Mouse (Mus musculus) midbrain, embryonic 15.5 days (tissue): Measurements from ENCODE around the gene Dck. TPM values are rescaled to one million over a fixed set of nuclear protein-coding genes. Genes with fewer than 3 reads are reported as not detected.

Source experiments
- ATAC-seq: fragments of 200-750 bp; cut with Nextera tagmentation; replicated peaks from 2 replicates; pipeline ENCODE4 v1.8.0; 2017; ENCODE audit warnings: moderate TSS enrichment
- H3K27ac ChIP-seq: fragments of 300-500 bp; sonication (generic); 2 replicates; pipeline ENCODE4 v1.5.1; 2015; ENCODE audit warnings: mild to moderate bottlenecking, inconsistent platforms
- H3K27me3 ChIP-seq: fragments of 300-500 bp; sonication (generic); replicated peaks from 2 replicates; pipeline ENCODE4 v1.6.1; 2015; ENCODE audit warnings: inconsistent platforms
- H3K36me3 ChIP-seq: fragments of 300-500 bp; sonication (generic); replicated peaks from 2 replicates; pipeline ENCODE4 v1.6.1; 2015; ENCODE audit warnings: inconsistent platforms
- H3K4me1 ChIP-seq: fragments of 300-500 bp; sonication (generic); 2 replicates; pipeline ENCODE4 v1.6.1; 2015; ENCODE audit warnings: inconsistent platforms
- H3K4me2 ChIP-seq: fragments of 300-500 bp; sonication (generic); 2 replicates; pipeline ENCODE4 v1.6.1; 2015; ENCODE audit warnings: inconsistent platforms, mild to moderate bottlenecking, moderate library complexity
- H3K4me3 ChIP-seq: fragments of 300-500 bp; sonication (generic); 2 replicates; pipeline ENCODE4 v1.5.1; 2015; ENCODE audit warnings: mild to moderate bottlenecking, inconsistent platforms
- H3K9ac ChIP-seq: fragments of 300-500 bp; sonication (generic); 2 replicates; pipeline ENCODE4 v1.6.1; 2015; ENCODE audit warnings: mild to moderate bottlenecking, inconsistent platforms
- H3K9me3 ChIP-seq: fragments of 300-500 bp; sonication (generic); 2 replicates; pipeline ENCODE4 v1.6.1; 2016; ENCODE audit warnings: inconsistent platforms
- WGBS: fragments of 180-500 bp; shearing (Covaris S2); methylation state at CpG from one replicate; pipeline ENCODE4 v1.1.7; 2015; ENCODE audit warnings: mixed read lengths; 5-methylcytosine and 5-hydroxymethylcytosine counted together
- polyA plus RNA-seq: library from polyadenylated mRNA; unstranded; fragments of >200 nt; fragmentation: Nextera tagmentation; extraction: Ambion mirVana; gene quantifications from 2 replicates; pipeline ENCODE4 v1.2.1, GENCODE M21; 2015

The Dck gene
- polyA plus RNA-seq, 1 experiment from 2014 or later: 50.5 TPM

DNA sequence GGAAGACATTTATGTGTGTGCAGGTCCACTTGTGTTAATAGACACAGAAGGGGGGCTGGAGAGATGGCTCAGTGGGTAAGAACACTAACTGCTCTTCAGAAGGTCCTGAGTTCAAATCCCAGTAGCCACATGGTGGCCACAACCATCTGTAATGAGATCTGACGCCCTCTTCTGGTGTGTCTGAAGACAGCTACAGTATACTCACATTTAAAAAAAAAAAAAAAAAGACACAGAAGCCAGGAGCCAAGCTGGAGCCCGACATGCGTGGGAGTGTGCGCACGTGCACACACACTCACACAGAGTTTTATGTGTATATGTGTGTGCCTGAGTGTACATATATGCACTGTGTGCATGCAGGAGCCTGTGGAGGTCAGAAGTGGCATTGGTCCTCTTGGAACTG, 2.2 kb upstream of the Dck start:
- Histone ChIP-seq H3K4me2 (no peak overlapping the region), H3K9me3 (no peaks in the 10 kb centered on the region), H3K27ac (no peak overlapping the region), H3K9ac (no peak overlapping the region), H3K4me3 (no peak overlapping the region), H3K4me1 (peaks cover 25% of the 10 kb centered on the region), H3K36me3 (no peaks in the 10 kb centered on the region), H3K27me3 (no peaks in the 10 kb centered on the region)
- ATAC-seq: no peak
- 88% methylated on average over 5 of the region's 5 CpGs for WGBS

DNA sequence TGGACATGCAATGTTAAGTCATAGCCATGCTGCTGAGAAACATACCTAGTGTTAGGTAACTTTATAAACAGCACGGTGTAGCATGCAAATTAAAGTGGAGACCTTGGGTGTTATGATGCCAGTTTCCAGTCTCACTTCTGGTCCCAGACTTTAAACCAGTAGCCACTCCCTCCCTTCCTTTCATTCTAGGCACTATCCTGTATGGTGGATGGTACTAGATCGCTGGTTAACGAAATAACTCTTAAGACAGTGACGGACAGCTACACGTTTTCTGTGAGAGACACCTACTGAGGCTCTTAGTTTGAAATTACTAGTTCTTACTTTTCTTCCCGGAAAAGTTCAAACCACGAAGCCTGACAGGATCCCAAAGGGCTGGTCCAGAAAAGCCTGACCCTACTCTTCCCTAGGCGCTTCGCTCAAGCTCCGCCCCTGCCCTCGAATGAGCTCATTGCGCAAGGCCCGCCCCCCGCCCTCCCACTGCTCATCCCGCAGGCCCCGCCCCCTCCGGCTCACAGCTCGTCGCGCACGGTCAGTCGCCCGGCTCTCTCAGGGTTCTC, 288 bp upstream of the Dck start:
- H3K27me3 ChIP-seq: no peaks in the 10 kb centered on the region
- no peaks in the 10 kb centered on the region for H3K9me3 ChIP-seq
- H3K4me1 ChIP-seq: peaks cover 28% of the 10 kb centered on the region
- H3K4me2 ChIP-seq: peak overlapping the region; percentile 50
- ATAC-seq: peak; percentile 77
- H3K4me3 ChIP-seq: peak overlapping the region; percentile 79
- WGBS: 1% methylated on average over 23 of the region's 23 CpGs
- H3K36me3 ChIP-seq: 0 out of 2 replicates have a peak, but pooled peaks cover 1% of the 10 kb centered on the region
- H3K27ac ChIP-seq: peak overlapping the region; percentile 89
- peak overlapping the region; percentile 81 for H3K9ac ChIP-seq

DNA sequence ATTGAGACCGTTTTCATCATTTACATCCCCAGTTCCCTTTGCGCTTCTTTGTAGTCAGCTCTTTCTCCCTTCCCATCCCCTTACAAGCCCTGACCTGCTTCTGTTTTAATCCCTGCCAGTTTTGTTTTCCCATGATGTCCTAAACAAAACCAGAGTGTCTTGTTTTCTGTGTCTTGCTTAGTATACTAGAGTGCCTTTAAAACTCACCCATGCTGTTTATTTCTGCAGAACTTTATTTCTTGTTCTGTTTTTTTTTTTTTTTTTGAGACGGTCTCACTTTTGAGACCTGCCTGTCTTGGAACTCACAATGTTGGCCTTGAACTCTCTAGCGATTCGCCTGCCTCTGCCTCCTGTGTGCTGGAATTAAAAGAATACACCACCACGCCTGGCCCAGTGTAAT, 791 bp downstream of the Dck start:
- H3K9ac ChIP-seq: peak overlapping the region; percentile 81
- no peak for ATAC-seq
- H3K9me3 ChIP-seq: no peaks in the 10 kb centered on the region
- WGBS: 6% methylated on average over 6 of the region's 6 CpGs
- no peaks in the 10 kb centered on the region for H3K27me3 ChIP-seq
- H3K36me3 ChIP-seq: 0 out of 2 replicates have a peak, but pooled peaks cover 4% of the 10 kb centered on the region
- peaks cover 28% of the 10 kb centered on the region for H3K4me1 ChIP-seq
- H3K4me2 ChIP-seq: peak overlapping the region; percentile 50
- H3K4me3 ChIP-seq: peak overlapping the region; percentile 79
- H3K27ac ChIP-seq: peak overlapping the region; percentile 89

DNA sequence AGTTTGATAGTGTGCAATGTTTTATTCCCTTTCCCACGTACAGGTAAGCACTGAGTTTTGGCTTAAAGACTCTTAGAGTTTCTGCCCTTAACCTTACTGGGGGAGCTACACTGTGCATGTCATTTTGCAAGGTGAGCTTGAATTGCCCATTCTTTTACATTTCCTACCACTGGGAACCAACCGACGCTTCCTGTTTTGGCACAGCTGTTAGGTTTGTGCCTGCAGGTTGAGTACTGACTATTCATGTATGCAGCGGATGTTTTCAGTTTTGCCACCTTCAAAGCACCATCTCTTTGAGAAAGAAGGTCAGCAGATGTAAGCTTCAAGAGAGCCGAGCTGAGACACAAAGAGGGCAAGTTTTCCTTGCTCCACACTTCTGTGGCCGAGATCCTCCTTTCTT, 1.3 kb downstream of the Dck start:
- Histone ChIP-seq H3K9ac (no peak overlapping the region), H3K9me3 (no peaks in the 10 kb centered on the region), H3K4me1 (peaks cover 28% of the 10 kb centered on the region), H3K4me3 (peak overlapping the region; percentile 79), H3K36me3 (0 out of 2 replicates have a peak, but pooled peaks cover 4% of the 10 kb centered on the region), H3K27me3 (no peaks in the 10 kb centered on the region), H3K4me2 (peak overlapping the region; percentile 50), H3K27ac (no peak overlapping the region)
- 48% methylated on average over 6 of the region's 6 CpGs for WGBS
- ATAC-seq: no peak

DNA sequence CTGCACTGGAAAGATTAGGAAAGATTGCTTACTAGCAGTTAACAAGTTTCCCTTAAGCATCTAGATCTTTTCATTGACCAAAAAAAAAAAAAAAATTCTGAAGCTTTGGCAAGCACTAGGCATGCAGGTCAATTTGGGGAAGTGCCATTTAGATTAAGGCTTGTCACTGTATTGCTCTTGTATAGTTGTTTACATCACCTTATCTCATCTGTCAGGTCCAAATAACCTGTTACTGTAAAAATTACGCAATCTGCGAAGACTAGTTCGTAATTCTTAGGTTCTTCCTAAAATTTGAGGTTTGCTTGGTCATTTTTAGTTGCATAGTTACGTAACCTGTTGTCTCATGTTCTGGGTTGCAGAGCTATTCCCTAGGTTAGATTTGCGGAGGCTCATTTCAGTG, 2.1 kb downstream of the Dck start:
- no peak for ATAC-seq
- Histone ChIP-seq H3K9me3 (no peaks in the 10 kb centered on the region), H3K27ac (no peak overlapping the region), H3K4me3 (0 out of 2 replicates have a peak overlapping the region, but pooled peaks have one; percentile 1), H3K4me1 (peaks cover 28% of the 10 kb centered on the region), H3K9ac (no peak overlapping the region), H3K4me2 (peak overlapping the region; percentile 50; the same call in 1 of the 2 replicates), H3K36me3 (peaks cover 4% of the 10 kb centered on the region; the same call in 1 of the 2 replicates), H3K27me3 (no peaks in the 10 kb centered on the region)
- 94% methylated on average over 5 of the region's 5 CpGs for WGBS

DNA sequence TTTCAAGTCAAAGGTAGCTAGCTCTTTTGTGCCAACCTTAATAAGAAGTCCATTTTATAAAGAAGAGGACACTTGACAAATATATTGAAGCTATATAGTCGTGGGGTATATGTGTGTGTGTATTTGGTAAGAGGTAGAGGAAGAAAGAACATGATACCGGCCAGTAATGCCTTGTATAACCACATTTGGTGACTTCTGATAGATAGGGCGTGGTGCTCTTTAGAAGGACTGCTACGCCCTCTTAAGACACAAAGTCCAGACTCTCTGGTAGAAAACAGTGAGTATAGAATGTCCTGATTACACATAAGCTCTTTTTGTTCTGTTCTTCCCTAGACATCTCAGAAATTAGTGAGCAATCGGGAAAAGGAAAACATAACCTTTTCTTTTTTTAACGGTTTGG, 3.4 kb downstream of the Dck start:
- ATAC-seq: no peak
- Histone ChIP-seq H3K4me1 (peaks cover 28% of the 10 kb centered on the region), H3K4me3 (no peak overlapping the region), H3K4me2 (no peak overlapping the region), H3K27ac (no peak overlapping the region), H3K36me3 (peaks cover 13% of the 10 kb centered on the region; the same call in 1 of the 2 replicates), H3K9ac (no peak overlapping the region), H3K9me3 (no peaks in the 10 kb centered on the region), H3K27me3 (no peaks in the 10 kb centered on the region)
- WGBS: 91% methylated on average over 6 of the region's 6 CpGs

DNA sequence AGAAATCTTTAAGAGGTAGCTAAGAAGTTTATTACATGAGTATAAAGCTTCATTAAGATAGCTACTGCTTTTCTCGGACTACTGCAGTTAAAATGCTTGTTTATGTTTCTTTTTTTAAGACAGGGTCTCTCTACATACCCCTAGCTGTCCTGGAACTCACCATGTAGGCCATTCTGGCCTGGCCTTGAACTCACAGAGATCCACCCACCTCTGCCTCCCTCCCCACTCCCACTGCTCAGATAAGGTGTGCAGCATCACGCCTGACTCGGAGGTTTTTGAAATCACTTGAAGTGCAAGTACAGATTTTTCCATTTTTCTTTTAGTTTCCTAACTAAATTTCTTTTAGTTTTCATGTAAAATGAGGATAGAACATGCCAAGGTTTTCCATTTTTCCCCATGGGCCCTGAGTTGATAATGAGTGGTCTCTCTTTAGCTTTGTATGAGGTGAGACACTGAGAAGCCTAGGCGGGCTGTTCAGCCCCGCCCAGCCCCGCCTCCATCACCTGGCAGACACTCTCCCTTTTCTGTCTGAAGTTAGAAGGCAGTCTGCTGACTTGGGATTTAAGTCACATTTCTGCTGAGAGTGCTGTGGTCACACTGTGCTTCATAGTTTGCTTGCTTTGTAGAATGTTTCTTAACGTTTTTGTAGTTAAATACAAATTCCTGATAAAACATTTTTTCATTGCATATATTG, 17.4 kb downstream of the Dck start:
- ATAC-seq: no peak
- 85% methylated on average over 7 of the region's 7 CpGs for WGBS
- H3K27me3 ChIP-seq: no peaks in the 10 kb centered on the region
- no peaks in the 10 kb centered on the region for H3K9me3 ChIP-seq
- no peak overlapping the region for H3K4me2 ChIP-seq
- H3K9ac ChIP-seq: no peak overlapping the region
- no peaks in the 10 kb centered on the region for H3K4me1 ChIP-seq
- no peak overlapping the region for H3K27ac ChIP-seq
- H3K36me3 ChIP-seq: peaks cover 20% of the 10 kb centered on the region; the same call in 1 of the 2 replicates
- no peak overlapping the region for H3K4me3 ChIP-seq

DNA sequence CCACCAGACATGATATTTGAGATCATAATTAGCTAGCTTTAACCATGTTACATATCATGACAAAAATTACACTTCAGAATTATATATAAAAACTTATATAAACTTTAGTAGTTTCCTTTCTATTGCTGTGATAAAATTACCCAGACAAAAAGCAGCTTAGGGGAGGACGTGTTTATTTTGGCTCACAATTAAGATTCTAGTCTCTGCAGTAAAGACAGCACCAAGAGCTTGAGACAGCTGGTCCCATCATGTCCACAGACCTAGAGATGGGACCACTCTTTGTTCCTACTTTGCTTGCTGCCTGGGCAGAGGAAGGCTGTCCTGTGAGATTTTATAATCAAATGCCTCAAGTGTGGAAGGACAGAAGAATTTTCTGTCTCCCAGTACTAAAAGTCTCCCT, 20.3 kb downstream of the Dck start:
- Histone ChIP-seq H3K36me3 (peaks cover 11% of the 10 kb centered on the region; the same call in 1 of the 2 replicates), H3K27ac (no peak overlapping the region), H3K4me2 (no peak overlapping the region), H3K4me3 (no peak overlapping the region), H3K9me3 (no peaks in the 10 kb centered on the region), H3K9ac (no peak overlapping the region), H3K27me3 (no peaks in the 10 kb centered on the region), H3K4me1 (no peaks in the 10 kb centered on the region)
- 88% methylated on average over 1 of the region's 1 CpGs for WGBS
- ATAC-seq: no peak

DNA sequence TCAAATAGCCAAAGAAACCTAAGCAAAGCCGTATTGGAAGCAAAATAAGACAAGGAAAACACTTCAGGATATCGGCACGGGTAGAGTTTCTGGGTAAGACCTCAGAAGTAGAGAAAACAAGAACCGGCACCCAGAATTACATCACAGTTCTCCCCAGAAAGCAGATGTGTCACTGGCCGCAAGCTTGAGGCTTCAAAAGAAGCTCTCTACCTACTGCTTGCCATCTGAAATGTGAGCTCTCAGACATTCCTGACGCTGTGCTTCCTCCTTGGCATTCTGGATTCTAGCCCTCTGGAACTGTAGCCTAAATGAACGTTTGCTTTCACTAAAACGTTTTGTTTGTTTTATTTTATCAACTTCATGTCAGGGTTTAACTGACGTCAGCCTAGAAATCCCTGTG, 25.9 kb downstream of the Dck start:
- ATAC-seq: no peak
- H3K9me3 ChIP-seq: no peaks in the 10 kb centered on the region
- no peak overlapping the region for H3K9ac ChIP-seq
- H3K27ac ChIP-seq: no peak overlapping the region
- no peaks in the 10 kb centered on the region for H3K4me1 ChIP-seq
- no peaks in the 10 kb centered on the region for H3K36me3 ChIP-seq
- no peak overlapping the region for H3K4me2 ChIP-seq
- no peak overlapping the region for H3K4me3 ChIP-seq
- H3K27me3 ChIP-seq: no peaks in the 10 kb centered on the region
- WGBS: 58% methylated on average over 9 of the region's 9 CpGs

DNA sequence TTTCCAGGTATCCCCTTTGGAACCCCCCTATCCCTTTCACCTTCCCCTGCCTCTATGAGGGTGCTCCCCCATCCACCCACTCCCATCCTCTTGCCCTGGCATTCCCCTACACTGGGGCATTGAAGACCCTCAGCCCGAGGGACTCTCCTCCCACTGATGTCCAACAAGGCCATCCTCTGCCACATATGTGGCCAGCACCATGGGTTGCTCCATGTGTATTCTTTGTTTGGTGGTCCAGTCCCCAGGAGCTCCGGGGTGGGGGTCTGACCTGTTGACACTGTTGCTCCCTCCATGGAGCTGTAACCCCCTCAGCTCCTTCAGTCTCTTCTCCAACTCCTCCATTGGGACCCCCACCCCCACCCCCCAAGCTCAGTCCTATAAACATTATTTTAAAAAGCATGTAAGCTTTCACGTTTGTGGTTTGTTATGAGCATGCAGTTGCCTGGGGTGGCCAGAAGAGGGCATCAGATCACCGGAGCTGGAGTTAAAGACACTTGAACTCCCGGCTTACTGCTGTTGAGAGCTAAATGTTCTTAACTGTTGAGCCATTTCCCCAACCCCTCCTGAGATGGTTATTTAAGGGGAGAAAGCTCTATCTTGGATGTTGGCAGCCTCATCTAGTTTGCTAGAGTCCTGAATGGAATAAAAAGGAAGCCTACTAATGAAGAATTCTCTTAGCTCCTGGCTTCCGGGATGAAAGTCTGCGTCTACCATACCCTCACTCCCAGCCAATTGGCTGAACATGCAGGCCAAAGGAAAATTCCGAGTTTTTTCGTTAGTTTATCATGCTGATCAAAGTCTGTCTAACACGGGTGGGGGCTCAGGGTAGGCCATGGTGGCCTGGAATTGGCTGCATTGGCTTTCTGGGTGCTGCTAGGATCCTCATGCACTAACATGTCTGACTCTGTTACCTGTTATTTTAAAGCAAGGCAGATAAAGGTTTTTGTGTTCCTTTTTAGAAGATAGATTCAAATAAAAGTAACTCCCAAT, 26.8 kb downstream of the Dck start:
- Histone ChIP-seq H3K9ac (no peak overlapping the region), H3K27me3 (no peaks in the 10 kb centered on the region), H3K9me3 (no peaks in the 10 kb centered on the region), H3K27ac (no peak overlapping the region), H3K36me3 (no peaks in the 10 kb centered on the region), H3K4me3 (no peak overlapping the region), H3K4me2 (no peak overlapping the region), H3K4me1 (no peaks in the 10 kb centered on the region)
- ATAC-seq: peak; percentile 68
- WGBS: 42% methylated on average over 10 of the region's 10 CpGs

DNA sequence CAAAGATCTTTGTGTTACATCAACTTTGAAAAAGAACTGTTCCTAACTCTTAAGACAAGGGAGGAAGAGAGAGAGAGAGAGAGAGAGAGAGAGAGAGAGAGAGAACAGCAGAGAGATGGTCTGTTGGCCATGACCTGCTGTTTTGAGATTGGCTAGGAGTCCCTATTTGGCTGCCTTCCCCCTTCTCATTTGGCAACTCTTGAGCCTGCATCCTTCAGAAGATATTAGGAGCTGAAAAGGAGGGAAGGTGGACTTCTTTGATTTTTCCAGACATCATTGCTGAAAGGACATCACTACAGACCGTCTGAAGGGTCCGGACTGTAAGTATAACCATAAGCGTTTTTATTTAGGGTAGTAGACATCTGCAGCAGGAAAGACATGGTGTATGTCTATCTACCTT, 28.9 kb downstream of the Dck start:
- 93% methylated on average over 3 of the region's 3 CpGs for WGBS

DNA sequence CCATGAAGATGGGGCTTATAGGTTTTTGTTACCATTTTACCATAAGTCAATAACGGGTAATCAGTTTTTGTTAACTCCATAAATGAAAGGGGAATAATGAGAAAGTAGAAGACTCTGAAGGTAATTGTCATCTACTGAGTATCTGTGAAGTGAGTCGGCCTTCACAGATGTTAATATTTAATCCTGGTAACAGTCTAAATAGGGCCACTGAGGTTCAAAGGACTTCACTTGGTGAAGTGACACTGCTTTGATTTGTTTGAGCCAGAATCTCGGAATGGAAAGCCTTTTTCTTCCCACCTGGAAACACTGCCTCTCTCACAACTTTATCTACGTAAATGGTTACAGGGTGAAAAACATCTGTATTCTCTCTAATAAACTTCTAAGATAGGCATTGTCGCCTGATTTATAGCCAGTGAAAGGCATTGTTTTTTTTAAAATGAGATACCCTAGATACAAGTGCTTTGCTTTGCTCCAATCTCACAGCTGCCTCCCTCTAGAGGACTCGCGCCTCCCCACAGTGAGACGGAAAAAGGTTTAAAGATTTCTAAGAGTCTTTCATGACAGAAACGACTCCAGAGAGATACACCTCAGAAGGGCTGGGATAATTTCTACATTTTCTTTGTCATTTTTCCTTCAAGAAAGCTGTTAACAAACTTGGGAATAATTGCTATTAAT, 31.3 kb downstream of the Dck start:
- no peaks in the 10 kb centered on the region for H3K4me1 ChIP-seq
- no peak overlapping the region for H3K9ac ChIP-seq
- no peaks in the 10 kb centered on the region for H3K27me3 ChIP-seq
- H3K4me2 ChIP-seq: no peak overlapping the region
- no peak overlapping the region for H3K4me3 ChIP-seq
- ATAC-seq: no peak
- H3K9me3 ChIP-seq: no peaks in the 10 kb centered on the region
- H3K27ac ChIP-seq: no peak overlapping the region
- WGBS: 54% methylated on average over 9 of the region's 9 CpGs
- H3K36me3 ChIP-seq: no peaks in the 10 kb centered on the region

More for the DNA sequence above, 28.9 kb downstream of the Dck start:
- Histone ChIP-seq H3K4me3 (no peak overlapping the region), H3K9me3 (no peaks in the 10 kb centered on the region), H3K27me3 (no peaks in the 10 kb centered on the region), H3K4me1 (no peaks in the 10 kb centered on the region), H3K36me3 (no peaks in the 10 kb centered on the region), H3K27ac (no peak overlapping the region), H3K9ac (no peak overlapping the region), H3K4me2 (no peak overlapping the region)
- ATAC-seq: no peak
